Mouse (Mus musculus) liver, embryonic 13.5 days (tissue): Measurements from ENCODE around the gene Hoxa1. TPM values are rescaled to one million over a fixed set of nuclear protein-coding genes. Genes with fewer than 3 reads are reported as not detected.

Experiments
- ATAC-seq: fragments of 200-750 bp; cut with Nextera tagmentation; 2 replicates; pipeline ENCODE4 v1.8.0; 2017; ENCODE audit warnings: low read depth, mild to moderate bottlenecking, moderate number of reproducible peaks, moderate library complexity
- DNase-seq: peaks from one replicate; pipeline ENCODE4 v3.0.0; 2022
- H3K27ac ChIP-seq: fragments of 300-500 bp; sonication (generic); 2 replicates; pipeline ENCODE4 v1.5.1; 2015; ENCODE audit warnings: moderate library complexity, mild to moderate bottlenecking, inconsistent platforms
- H3K27me3 ChIP-seq: fragments of 300-500 bp; sonication (generic); 2 replicates; pipeline ENCODE4 v1.6.1; 2015; ENCODE audit warnings: mild to moderate bottlenecking, inconsistent platforms
- H3K36me3 ChIP-seq: fragments of 300-500 bp; sonication (generic); 2 replicates; pipeline ENCODE4 v1.6.1; 2015; ENCODE audit warnings: mild to moderate bottlenecking, inconsistent platforms
- H3K4me1 ChIP-seq: fragments of 300-500 bp; sonication (generic); replicated peaks from 2 replicates; pipeline ENCODE4 v1.6.1; 2015; ENCODE audit warnings: inconsistent platforms
- H3K4me2 ChIP-seq: fragments of 300-500 bp; sonication (generic); 2 replicates; pipeline ENCODE4 v1.6.1; 2015; ENCODE audit warnings: inconsistent platforms, mild to moderate bottlenecking, moderate library complexity
- H3K4me3 ChIP-seq: fragments of 300-500 bp; sonication (generic); replicated peaks from 2 replicates; pipeline ENCODE4 v1.5.1; 2015; ENCODE audit warnings: mild to moderate bottlenecking, inconsistent platforms
- H3K9ac ChIP-seq: fragments of 300-500 bp; sonication (generic); 2 replicates; pipeline ENCODE4 v1.6.1; 2015; ENCODE audit warnings: mild to moderate bottlenecking, inconsistent platforms
- H3K9me3 ChIP-seq: fragments of 300-500 bp; sonication (generic); replicated peaks from 2 replicates; pipeline ENCODE4 v1.6.1; 2016; ENCODE audit warnings: inconsistent platforms
- whole genome bisulfite sequencing: fragments of 180-500 bp; shearing (Covaris S2); methylation state at CpG from one replicate; pipeline ENCODE4 v1.1.7; 2015; ENCODE audit not compliant: insufficient replicate concordance; 5-methylcytosine and 5-hydroxymethylcytosine counted together
- polyA plus RNA-seq: library from polyadenylated mRNA; unstranded; fragments of >200 nt; fragmentation: Nextera tagmentation; extraction: Ambion mirVana; gene quantifications from 2 replicates; pipeline ENCODE4 v1.2.1, GENCODE M21; 2015

The Hoxa1 gene
- polyA plus RNA-seq, 1 experiment from 2014 or later, result 0.52 TPM

- Histone ChIP-seq H3K36me3 (no peaks in the 10 kb centered on the region), H3K9me3 (no peaks in the 10 kb centered on the region), H3K27me3 (peaks cover 98% of the 10 kb centered on the region), H3K4me2 (no peak overlapping the region), H3K4me3 (no peak overlapping the region), H3K9ac (no peak overlapping the region), H3K4me1 (peaks cover 5% of the 10 kb centered on the region; the same call in 1 of the 2 replicates), H3K27ac (no peak overlapping the region)
- DNase-seq (no peak), ATAC-seq (no peak)
- 34% methylated on average over 5 of the region's 5 CpGs for WGBS
Observed at GRCm38 (mm10) chr6:52154044-52154443, 4.1 kb downstream of the Hoxa1 start.

GRCm38 (mm10) chr6:52153270-52153669, 4.8 kb downstream of the Hoxa1 start:
- DNase-seq (no peak), ATAC-seq (no peak)
- no peak overlapping the region for H3K4me3 ChIP-seq
- no peak overlapping the region for H3K9ac ChIP-seq
- no peaks in the 10 kb centered on the region for H3K9me3 ChIP-seq
- no peak overlapping the region for H3K27ac ChIP-seq
- WGBS, result 10% methylated on average over 6 of the region's 6 CpGs
- no peaks in the 10 kb centered on the region for H3K36me3 ChIP-seq
- 0 out of 2 replicates have a peak, but pooled peaks cover under 1% of the 10 kb centered on the region for H3K4me1 ChIP-seq
- H3K4me2 ChIP-seq, result no peak overlapping the region
- peaks cover 92% of the 10 kb centered on the region for H3K27me3 ChIP-seq

- Histone ChIP-seq H3K4me2 (no peak overlapping the region), H3K9ac (no peak overlapping the region), H3K4me1 (no peaks in the 10 kb centered on the region), H3K27ac (no peak overlapping the region), H3K9me3 (no peaks in the 10 kb centered on the region), H3K4me3 (no peak overlapping the region), H3K36me3 (no peaks in the 10 kb centered on the region), H3K27me3 (peaks cover 85% of the 10 kb centered on the region)
- 17% methylated on average over 16 of the region's 16 CpGs for WGBS
- DNase-seq (no peak), ATAC-seq (no peak)
Observed at GRCm38 (mm10) chr6:52152226-52153193, 5.6 kb downstream of the Hoxa1 start.

- no peaks in the 10 kb centered on the region for H3K4me1 ChIP-seq
- ATAC-seq (no peak), DNase-seq (no peak)
- 18% methylated on average over 4 of the region's 4 CpGs for WGBS
- no peaks in the 10 kb centered on the region for H3K36me3 ChIP-seq
- no peak overlapping the region for H3K4me2 ChIP-seq
- H3K27ac ChIP-seq, result no peak overlapping the region
- H3K9me3 ChIP-seq, result no peaks in the 10 kb centered on the region
- no peak overlapping the region for H3K9ac ChIP-seq
- H3K27me3 ChIP-seq, result peaks cover 82% of the 10 kb centered on the region
- no peak overlapping the region for H3K4me3 ChIP-seq
Observed at GRCm38 (mm10) chr6:52151571-52151970, 6.5 kb downstream of the Hoxa1 start.

- Histone ChIP-seq H3K27me3 (peaks cover 75% of the 10 kb centered on the region), H3K9me3 (no peaks in the 10 kb centered on the region), H3K36me3 (no peaks in the 10 kb centered on the region), H3K4me3 (no peak overlapping the region), H3K27ac (no peak overlapping the region), H3K4me1 (no peaks in the 10 kb centered on the region), H3K9ac (no peak overlapping the region), H3K4me2 (no peak overlapping the region)
- 7% methylated on average over 16 of the region's 16 CpGs for WGBS
- no peak for ATAC-seq
- DNase-seq, result no peak
Observed at GRCm38 (mm10) chr6:52150401-52150966, 7.6 kb downstream of the Hoxa1 start.

GRCm38 (mm10) chr6:52139115-52139514, 19.0 kb downstream of the Hoxa1 start:
- Histone ChIP-seq H3K4me1 (no peaks in the 10 kb centered on the region), H3K9me3 (no peaks in the 10 kb centered on the region), H3K4me3 (no peak overlapping the region), H3K27me3 (0 out of 2 replicates have a peak, but pooled peaks cover 2% of the 10 kb centered on the region), H3K9ac (no peak overlapping the region), H3K36me3 (no peaks in the 10 kb centered on the region), H3K27ac (no peak overlapping the region), H3K4me2 (no peak overlapping the region)
- no peak for ATAC-seq
- DNase-seq, result no peak
- WGBS, result 67% methylated on average over 5 of the region's 5 CpGs

GRCm38 (mm10) chr6:52138576-52138975, 19.5 kb downstream of the Hoxa1 start:
- no peaks in the 10 kb centered on the region for H3K36me3 ChIP-seq
- no peak overlapping the region for H3K4me3 ChIP-seq
- H3K4me1 ChIP-seq, result no peaks in the 10 kb centered on the region
- no peak overlapping the region for H3K4me2 ChIP-seq
- no peak overlapping the region for H3K9ac ChIP-seq
- H3K9me3 ChIP-seq, result no peaks in the 10 kb centered on the region
- no peak for DNase-seq
- no peak for ATAC-seq
- no peak overlapping the region for H3K27ac ChIP-seq
- WGBS, result 69% methylated on average over 10 of the region's 10 CpGs
- 0 out of 2 replicates have a peak, but pooled peaks cover 2% of the 10 kb centered on the region for H3K27me3 ChIP-seq

- Histone ChIP-seq H3K36me3 (no peaks in the 10 kb centered on the region), H3K4me3 (no peak overlapping the region), H3K9ac (no peak overlapping the region), H3K27ac (no peak overlapping the region), H3K4me1 (no peaks in the 10 kb centered on the region), H3K4me2 (no peak overlapping the region), H3K27me3 (0 out of 2 replicates have a peak, but pooled peaks cover under 1% of the 10 kb centered on the region), H3K9me3 (no peaks in the 10 kb centered on the region)
- ATAC-seq, result no peak
- no peak for DNase-seq
- 61% methylated on average over 9 of the region's 9 CpGs for WGBS
Observed at GRCm38 (mm10) chr6:52137841-52138535, 20.1 kb downstream of the Hoxa1 start.

GRCm38 (mm10) chr6:52123673-52124072, 34.4 kb downstream of the Hoxa1 start:
- 54% methylated on average over 4 of the region's 4 CpGs for WGBS
- no peaks in the 10 kb centered on the region for H3K4me1 ChIP-seq
- no peak overlapping the region for H3K27ac ChIP-seq
- no peaks in the 10 kb centered on the region; the same call in 1 of the 2 replicates for H3K9me3 ChIP-seq
- H3K4me2 ChIP-seq, result no peak overlapping the region
- H3K4me3 ChIP-seq, result no peak overlapping the region
- peaks cover 7% of the 10 kb centered on the region; the same call in 1 of the 2 replicates for H3K27me3 ChIP-seq
- DNase-seq, result no peak
- no peak overlapping the region for H3K9ac ChIP-seq
- no peaks in the 10 kb centered on the region for H3K36me3 ChIP-seq
- ATAC-seq, result no peak

- Histone ChIP-seq H3K9me3 (no peaks in the 10 kb centered on the region), H3K36me3 (no peaks in the 10 kb centered on the region), H3K4me3 (no peak overlapping the region), H3K27me3 (peaks cover 10% of the 10 kb centered on the region; the same call in 1 of the 2 replicates), H3K27ac (no peak overlapping the region), H3K4me2 (no peak overlapping the region), H3K4me1 (no peaks in the 10 kb centered on the region), H3K9ac (no peak overlapping the region)
- no peak for DNase-seq
- WGBS, result 33% methylated on average over 3 of the region's 3 CpGs
- no peak for ATAC-seq
Observed at GRCm38 (mm10) chr6:52121173-52121572, 36.9 kb downstream of the Hoxa1 start.
